Mouse (Mus musculus) Patski (cell line): Measurements from ENCODE around the gene Ccnc. TPM values are rescaled to one million over a fixed set of nuclear protein-coding genes. Genes with fewer than 3 reads are reported as not detected.
A peak's percentile ranks its signal among the peaks of the same experiment; 100 is the strongest.
"Not testable (repeated sequence)": the region's sequence is repeated elsewhere in the genome, so short reads cannot be mapped to it uniquely, and the experiment has no call there.

ENCODE experiments used
- ATAC-seq: fragments of 100-300 bp; one replicate; pipeline ENCODE4 v1.8.0; 2021
- CTCF ChIA-PET: fragments of 350-600 bp; sonication (Branson Sonifier 250); formaldehyde crosslinking; loops from one replicate; lab custom pipeline; 2022; ENCODE audit warnings: inconsistent platforms; lab: Charles Lee
- POLR2A ChIA-PET: fragments of 350-600 bp; sonication (Branson Sonifier 250); formaldehyde crosslinking; loops from one replicate; lab custom pipeline; 2022; ENCODE audit warnings: antibody characterized with exemption, inconsistent platforms; lab: Charles Lee
- DNase-seq: peaks from one replicate; pipeline ENCODE4 v3.0.0-alpha.2; 2011; ENCODE audit warnings: low read depth, low spot score
- H3K27me3 ChIP-seq: fragments of 371-371 bp; one replicate; pipeline ENCODE4 v1.5.1; 2021
- CTCF ChIP-seq: fragments of 100-300 bp; IDR thresholded peaks from one replicate; pipeline ENCODE4 v1.5.1; 2021
- in situ Hi-C: fragments of 300-500 bp; cut with MboI; formaldehyde crosslinking; loops from 3 replicates; pipeline ENCODE4 v1.11.1; 2018; ENCODE audit warnings: low pct_unique_long_range_greater_than_20kb, mixed read lengths
- polyA plus RNA-seq: library from polyadenylated mRNA; unstranded; gene quantifications from one replicate; pipeline ENCODE4 v1.2.3, GENCODE M21; 2021

Gene Ccnc
- polyA plus RNA-seq, 1 experiment from 2014 or later, result 15.8 TPM

DNA sequence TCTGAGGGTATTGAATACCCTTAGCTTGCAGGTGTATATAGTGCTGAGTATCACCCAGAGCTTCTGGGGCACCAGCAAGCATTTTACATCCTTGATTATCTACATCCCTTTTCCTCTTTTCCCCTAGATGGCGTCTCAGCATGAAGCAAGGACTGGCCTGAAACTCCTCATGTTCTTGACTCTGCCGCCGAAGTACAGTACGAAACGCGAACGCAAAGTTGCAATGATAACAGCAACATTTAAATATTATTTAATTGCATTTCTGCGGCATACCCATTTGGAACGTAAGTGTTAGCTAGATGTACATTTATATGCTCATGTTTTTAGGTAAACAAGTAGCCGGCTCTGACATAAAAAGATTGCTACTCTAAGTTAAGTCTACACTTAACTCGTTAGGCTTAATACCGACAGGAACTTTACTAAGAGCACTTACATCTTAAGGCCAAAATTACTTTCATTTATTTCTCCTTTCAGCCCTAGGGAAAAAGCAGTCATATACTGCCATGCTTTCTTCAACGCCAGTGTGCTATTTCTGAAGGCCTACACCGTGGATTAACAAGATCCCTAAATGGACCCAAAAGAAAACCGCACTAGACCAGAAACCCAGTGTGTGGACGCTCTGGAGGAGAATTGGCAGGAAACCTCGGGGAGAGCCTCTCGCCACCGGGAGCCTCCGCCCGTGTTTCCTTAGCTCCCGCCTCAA lies 438 bp upstream of the Ccnc start:
- ChIA-PET POLR2A (interaction anchor here (0.6 to 1.2 kb wide), 2 partner anchors 20 to 40 kb away, joined by 3 read pairs; partner anchors contain the start of genes Tstd3 and Usp45), CTCF (interaction anchor here (1.0 to 2.1 kb wide), 4 partner anchors 9 to 86 kb away, joined by 3 to 8 read pairs (median 4); no protein-coding TSS in a partner anchor)
- peak; percentile 60 for ATAC-seq
- in situ Hi-C loops, result loop anchor here (10.0 kb wide), 1 partner anchor 88 kb away; no protein-coding TSS in a partner anchor
- no peak for TF ChIP-seq CTCF
- H3K27me3 ChIP-seq, result no peaks in the 10 kb centered on the region
- no peak for DNase-seq

DNA sequence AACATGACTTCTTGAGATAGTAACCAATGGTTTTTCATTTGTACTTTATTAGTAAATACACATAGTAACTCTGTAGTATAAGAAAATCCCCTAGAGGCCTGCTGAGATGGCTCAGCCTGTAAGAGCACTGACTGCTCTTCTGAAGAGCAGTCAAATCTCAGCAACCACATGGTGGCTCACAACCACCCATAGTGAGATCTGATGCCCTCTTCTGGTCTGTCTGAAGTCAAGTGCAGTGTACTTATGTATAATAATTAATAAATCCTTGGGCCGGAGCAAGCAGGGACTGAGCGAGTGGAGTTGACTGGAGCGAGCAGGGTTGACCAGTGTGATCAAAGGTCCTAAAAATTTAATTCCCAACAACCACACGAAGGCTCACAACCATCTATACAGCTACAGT lies 11.7 kb downstream of the Ccnc start:
- H3K27me3 ChIP-seq, result no peaks in the 10 kb centered on the region
- ChIA-PET POLR2A (no interaction called here), CTCF (interaction anchor here (1.5 kb wide), 1 partner anchor 10 kb away, joined by 3 read pairs; no protein-coding TSS in a partner anchor)
- in situ Hi-C loops, result no loop called here
- no peak for TF ChIP-seq CTCF
- DNase-seq, result no peak
- no peak for ATAC-seq

DNA sequence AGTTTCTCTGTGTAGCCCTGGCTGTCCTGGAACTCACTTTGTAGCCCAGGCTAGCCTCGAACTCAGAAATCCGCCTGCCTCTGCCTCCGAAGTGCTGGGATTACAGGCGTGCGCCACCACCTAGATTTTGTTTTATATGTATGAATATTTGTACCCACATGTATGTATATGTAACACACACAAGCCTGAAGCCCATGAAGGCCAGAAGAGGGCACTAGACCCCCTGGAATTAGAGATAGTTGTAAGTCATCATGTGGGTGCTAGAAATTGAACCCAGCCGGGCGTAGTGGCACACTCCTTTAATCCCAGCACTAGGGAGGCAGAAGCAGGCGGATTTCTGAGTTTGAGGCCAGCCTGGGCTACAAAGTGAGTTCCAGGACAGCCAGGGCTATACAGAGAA lies 16.6 kb downstream of the Ccnc start:
- CTCF ChIA-PET, result not testable (repeated sequence)

GRCm38 (mm10) chr4:21745723-21746122 lies 18.2 kb downstream of the Ccnc start:
- no peak for TF ChIP-seq CTCF
- ATAC-seq (no peak), DNase-seq (no peak)
- CTCF ChIA-PET, result interaction anchor here (1.0 to 1.4 kb wide), 2 partner anchors 10 to 14 kb away, joined by 3 read pairs; no protein-coding TSS in a partner anchor
- no peaks in the 10 kb centered on the region for H3K27me3 ChIP-seq
- in situ Hi-C loops, result no loop called here
- POLR2A ChIA-PET, result no interaction called here

More for the DNA sequence above, 16.6 kb downstream of the Ccnc start:
- POLR2A ChIA-PET, DNase-seq, in situ Hi-C loops, H3K27me3 ChIP-seq, ATAC-seq: not testable (repeated sequence)

GRCm38 (mm10) chr4:21755123-21755789 lies 27.8 kb downstream of the Ccnc start:
- no peak for ATAC-seq
- ChIA-PET CTCF (interaction anchor here (1.1 kb wide), 1 partner anchor 11 kb away, joined by 3 read pairs; no protein-coding TSS in a partner anchor), POLR2A (no interaction called here)
- TF ChIP-seq CTCF, result no peak
- in situ Hi-C loops, result loop anchor here (10.0 kb wide), 1 partner anchor 60 kb away; no protein-coding TSS in a partner anchor
- H3K27me3 ChIP-seq, result no peaks in the 10 kb centered on the region
- DNase-seq, result no peak

DNA sequence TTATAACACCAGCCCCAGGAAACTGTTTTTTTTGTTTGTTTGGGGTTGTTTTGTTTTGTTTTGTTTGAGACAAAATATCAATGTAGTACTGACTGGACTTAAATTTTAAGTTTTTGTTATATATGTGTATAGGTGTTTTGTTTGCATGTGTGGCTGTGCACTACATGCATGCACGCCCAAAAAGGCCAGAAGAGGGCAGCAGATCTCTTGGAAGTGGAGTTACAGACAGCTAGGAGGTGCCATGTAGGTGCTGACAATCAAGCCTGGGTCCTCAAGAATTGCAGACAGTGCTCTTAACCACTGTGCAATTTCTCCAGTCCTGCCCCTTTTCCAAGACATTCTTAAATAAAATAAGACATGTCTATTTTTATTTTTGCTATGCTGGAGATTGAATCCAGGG lies 31.4 kb downstream of the Ccnc start:
- ChIA-PET CTCF (interaction anchor here (1.6 kb wide), 1 partner anchor 13 kb away, joined by 3 read pairs; no protein-coding TSS in a partner anchor), POLR2A (no interaction called here)
- ATAC-seq (no peak), DNase-seq (no peak)
- no peaks in the 10 kb centered on the region for H3K27me3 ChIP-seq
- in situ Hi-C loops, result loop anchor here (10.0 kb wide), 1 partner anchor 56 kb away; no protein-coding TSS in a partner anchor
- TF ChIP-seq CTCF, result peak; percentile 33

DNA sequence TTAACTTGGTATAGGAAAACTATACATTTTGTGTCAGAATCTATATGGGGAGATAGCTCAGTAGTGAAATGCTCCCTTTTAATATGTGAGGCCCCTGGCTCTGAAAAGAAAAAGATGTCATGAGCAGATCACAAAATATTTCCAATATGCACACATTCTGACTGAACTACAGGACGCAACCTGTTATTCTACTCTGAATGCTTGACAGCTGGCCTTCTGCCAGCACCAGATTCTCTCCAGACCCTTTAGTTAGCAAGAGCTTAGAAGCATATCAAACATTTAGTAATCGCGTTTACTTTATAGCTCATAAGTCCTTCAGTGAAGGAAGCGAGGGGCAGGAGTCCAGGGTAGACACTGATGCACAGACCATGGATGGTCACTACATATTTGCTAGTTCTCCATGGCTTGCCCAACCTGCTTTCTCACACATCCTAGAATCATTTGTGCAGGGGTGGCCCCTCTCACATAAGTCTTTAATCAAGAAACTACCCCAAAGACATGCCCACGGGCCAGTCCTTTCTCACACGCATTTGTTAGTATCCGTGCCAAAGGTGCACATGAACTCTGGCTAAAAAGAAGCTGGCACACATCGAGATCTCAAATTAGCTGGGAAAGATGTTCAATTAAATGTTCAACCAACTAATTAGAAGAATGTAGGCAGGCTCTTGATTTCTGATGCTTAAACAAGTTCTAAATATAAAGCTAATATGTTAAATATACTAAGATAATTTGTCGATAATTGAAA lies 34.1 kb downstream of the Ccnc start:
- POLR2A ChIA-PET, result interaction anchor here (0.7 kb wide), 1 partner anchor 10 kb away, joined by 3 read pairs; no protein-coding TSS in a partner anchor
- no peak for TF ChIP-seq CTCF
- H3K27me3 ChIP-seq, result no peaks in the 10 kb centered on the region
- DNase-seq (no peak), ATAC-seq (no peak)
- CTCF ChIA-PET, result no interaction called here
- in situ Hi-C loops, result no loop called here

GRCm38 (mm10) chr4:21763827-21764226 lies 36.3 kb downstream of the Ccnc start:
- ChIA-PET POLR2A (no interaction called here), CTCF (no interaction called here)
- TF ChIP-seq CTCF, result no peak
- no peaks in the 10 kb centered on the region for H3K27me3 ChIP-seq
- in situ Hi-C loops, result no loop called here
- no peak for ATAC-seq
- DNase-seq, result no peak

GRCm38 (mm10) chr4:21766171-21766862 lies 38.8 kb downstream of the Ccnc start:
- no peak for DNase-seq
- TF ChIP-seq CTCF, result no peak
- ChIA-PET CTCF (interaction anchor here (0.7 to 1.8 kb wide), 5 partner anchors 10 to 29 kb away, joined by 3 to 5 read pairs (median 4); no protein-coding TSS in a partner anchor), POLR2A (no interaction called here)
- H3K27me3 ChIP-seq, result no peaks in the 10 kb centered on the region
- peak; percentile 13 for ATAC-seq
- in situ Hi-C loops, result no loop called here
